Mouse (Mus musculus) heart, adult 2 months (tissue): ENCODE results near the gene Ptms.

Experiments used
- CTCF ChIP-seq: fragments of 200-600 bp; IDR thresholded peaks from 2 replicates; pipeline ENCODE4 v1.8.1; 2022; ENCODE audit warnings: antibody characterized with exemption, mild to moderate bottlenecking, moderate library complexity
- POLR2A ChIP-seq: fragments of 200-500 bp; IDR thresholded peaks from 2 replicates; pipeline ENCODE4 v1.6.1; 2011; ENCODE audit warnings: mild to moderate bottlenecking, low read depth, low read length, control low read depth; ENCODE audit not compliant: insufficient read depth

- TF ChIP-seq CTCF (peak; percentile 79), POLR2A (0 out of 2 replicates have a peak, but pooled peaks have one; percentile 9)
Measured at GRCm38 (mm10) chr6:124967766-124968165, 47.9 kb upstream of the Ptms start.
